Mouse (Mus musculus) bone marrow, adult 2 months (tissue): ENCODE data around the gene Cd44. TPM values are rescaled to one million over a fixed set of nuclear protein-coding genes. Genes with fewer than 3 reads are reported as not detected.

Experiments used
- H3K27ac ChIP-seq: fragments of 200-500 bp; 2 replicates; pipeline ENCODE4 v1.5.1; 2012; ENCODE audit warnings: low read depth, mild to moderate bottlenecking, control low read depth, inconsistent platforms, low read length; ENCODE audit not compliant: control insufficient read depth, poor library complexity, insufficient read depth
- H3K4me1 ChIP-seq: fragments of 200-500 bp; 2 replicates; pipeline ENCODE4 v1.6.1; 2011; ENCODE audit warnings: low read length; ENCODE audit not compliant: control insufficient read depth, insufficient read depth
- H3K4me3 ChIP-seq: fragments of 200-500 bp; replicated peaks from 2 replicates; pipeline ENCODE3; 2011; ENCODE audit warnings: mild to moderate bottlenecking, low read depth, low read length, control low read depth; ENCODE audit not compliant: control insufficient read depth
- CTCF ChIP-seq: fragments of 200-500 bp; IDR thresholded peaks from 2 replicates; pipeline ENCODE4 v1.5.1; 2011; ENCODE audit warnings: low read length, control low read depth; ENCODE audit not compliant: control insufficient read depth, insufficient read depth
- POLR2A ChIP-seq: fragments of 200-500 bp; IDR thresholded peaks from 2 replicates; pipeline ENCODE4 v1.6.1; 2011; ENCODE audit warnings: low read depth, mild to moderate bottlenecking, control low read depth, low read length, borderline replicate concordance; ENCODE audit not compliant: control insufficient read depth
- WGBS: fragments of 180-500 bp; shearing (Covaris S2); methylation state at CpG from one replicate; pipeline ENCODE4 v1.1.7; 2018; 5-methylcytosine and 5-hydroxymethylcytosine counted together
- polyA plus RNA-seq: library from polyadenylated mRNA; stranded (reverse); fragments of >200 nt; gene quantifications from 2 replicates; pipeline ENCODE4 v1.2.4, GENCODE M21; 2011; ENCODE audit warnings: low replicate concordance; ENCODE audit not compliant: missing spikeins, insufficient read depth, insufficient read length

Cd44 gene
- polyA plus RNA-seq, 1 experiment = 39.6 TPM

- no peaks in the 10 kb centered on the region; the same call in 1 of the 2 replicates for H3K4me1 ChIP-seq
- no peak overlapping the region for H3K4me3 ChIP-seq
- no peak overlapping the region for H3K27ac ChIP-seq
- TF ChIP-seq CTCF (no peak), POLR2A (no peak)
- WGBS = 74% methylated on average over 1 of the region's 1 CpGs
Measured at GRCm38 (mm10) chr2:102801899-102802298, 99.6 kb downstream of the Cd44 start.

- 66% methylated on average over 2 of the region's 2 CpGs for WGBS
- no peak for TF ChIP-seq CTCF
- TF ChIP-seq POLR2A = no peak
- Histone ChIP-seq H3K4me1 (no peaks in the 10 kb centered on the region; the same call in 1 of the 2 replicates), H3K27ac (no peak overlapping the region), H3K4me3 (no peak overlapping the region)
Measured at GRCm38 (mm10) chr2:102798149-102798548, 103.3 kb downstream of the Cd44 start.

- 52% methylated on average over 3 of the region's 3 CpGs for WGBS
- no peak overlapping the region for H3K4me3 ChIP-seq
- peaks cover 2% of the 10 kb centered on the region for H3K4me1 ChIP-seq
- H3K27ac ChIP-seq = no peak overlapping the region
- TF ChIP-seq POLR2A = no peak
- TF ChIP-seq CTCF = no peak
Measured at GRCm38 (mm10) chr2:102795034-102795433, 106.4 kb downstream of the Cd44 start.

GRCm38 (mm10) chr2:102792804-102793203 is 108.7 kb downstream of the Cd44 start:
- H3K4me1 ChIP-seq = peaks cover 4% of the 10 kb centered on the region
- 78% methylated on average over 6 of the region's 6 CpGs for WGBS
- no peak overlapping the region for H3K4me3 ChIP-seq
- no peak overlapping the region for H3K27ac ChIP-seq
- TF ChIP-seq POLR2A = no peak
- no peak for TF ChIP-seq CTCF

GRCm38 (mm10) chr2:102791641-102792040 is 109.8 kb downstream of the Cd44 start:
- no peak overlapping the region for H3K27ac ChIP-seq
- peaks cover 4% of the 10 kb centered on the region for H3K4me1 ChIP-seq
- TF ChIP-seq POLR2A (no peak), CTCF (no peak)
- 36% methylated on average over 2 of the region's 2 CpGs for WGBS
- H3K4me3 ChIP-seq = no peak overlapping the region

GRCm38 (mm10) chr2:102785696-102786095 is 115.8 kb downstream of the Cd44 start:
- H3K27ac ChIP-seq = no peak overlapping the region
- 24% methylated on average over 4 of the region's 4 CpGs for WGBS
- H3K4me1 ChIP-seq = peaks cover 2% of the 10 kb centered on the region
- H3K4me3 ChIP-seq = no peak overlapping the region
- TF ChIP-seq CTCF = no peak
- TF ChIP-seq POLR2A = no peak

GRCm38 (mm10) chr2:102782751-102783150 is 118.7 kb downstream of the Cd44 start:
- H3K4me1 ChIP-seq = no peaks in the 10 kb centered on the region; the same call in 1 of the 2 replicates
- H3K27ac ChIP-seq = no peak overlapping the region
- H3K4me3 ChIP-seq = no peak overlapping the region
- WGBS = 78% methylated on average over 7 of the region's 7 CpGs
- TF ChIP-seq POLR2A = no peak
- TF ChIP-seq CTCF = no peak

- 79% methylated on average over 3 of the region's 3 CpGs for WGBS
- TF ChIP-seq CTCF = no peak
- no peak for TF ChIP-seq POLR2A
- no peaks in the 10 kb centered on the region; the same call in none of the 2 replicates for H3K4me1 ChIP-seq
- H3K27ac ChIP-seq = no peak overlapping the region
- H3K4me3 ChIP-seq = no peak overlapping the region
Measured at GRCm38 (mm10) chr2:102778208-102778607, 123.3 kb downstream of the Cd44 start.

- H3K4me1 ChIP-seq = no peaks in the 10 kb centered on the region; the same call in none of the 2 replicates
- TF ChIP-seq CTCF (no peak), POLR2A (no peak)
- 90% methylated on average over 1 of the region's 1 CpGs for WGBS
Measured at GRCm38 (mm10) chr2:102775561-102775960, 125.9 kb downstream of the Cd44 start.

More at GRCm38 (mm10) chr2:102775561-102775960, 125.9 kb downstream of the Cd44 start:
- H3K4me3 ChIP-seq = no peak overlapping the region
- no peak overlapping the region for H3K27ac ChIP-seq
